In genomic region chr1:166283451-166283850, GRCm38 (mm10) we compare ENCODE assay signal across 21 mouse cellular contexts. TPM values are rescaled to one million over a fixed set of nuclear protein-coding genes. Genes with fewer than 3 reads are reported as not detected.
A peak's percentile ranks its signal among the peaks of the same experiment; 100 is the strongest.
DNase-seq lines count a peak whose midpoint lies in the region; ATAC-seq and TF ChIP-seq lines count a peak whose summit lies in the region.
"Had no signal": no experiment of that assay in that cellular context is flagged by ENCODE, and none has a peak within 500 bp of the region (broad histone marks: within the 10 kb centered on the region; RNA-seq: fewer than 3 reads in every experiment).

No protein-coding gene starts in this region.

- no peaks in the 10 kb centered on the region for H3K36me3 ChIP-seq in embryonic facial prominence, embryonic 10.5 days (replicated peaks)
- H3K36me3 ChIP-seq in forebrain, postnatal 0 days (ENCODE audit: insufficient read depth): no peaks in the 10 kb centered on the region
- no peaks in the 10 kb centered on the region for H3K36me3 ChIP-seq in midbrain, embryonic 12.5 days
- H3K36me3 ChIP-seq in heart, embryonic 11.5 days (ENCODE audit: control insufficient read depth, insufficient read depth, low read length): no peaks in the 10 kb centered on the region
- H3K36me3 ChIP-seq: embryonic facial prominence, embryonic 12.5 days; heart, embryonic 10.5 days had no signal

- no peak for TF ChIP-seq CTCF in forebrain, postnatal 0 days (IDR thresholded peaks at IDR 0.05; ENCODE audit: low read depth)

- H3K4me1 ChIP-seq in embryonic facial prominence, embryonic 10.5 days: peaks cover 76% of the 10 kb centered on the region
- H3K4me1 ChIP-seq in forebrain, postnatal 0 days (ENCODE audit: insufficient read depth): peaks cover 53% of the 10 kb centered on the region
- peaks cover 88% of the 10 kb centered on the region for H3K4me1 ChIP-seq in midbrain, embryonic 12.5 days
- H3K4me1 ChIP-seq in heart, embryonic 11.5 days (ENCODE audit: control insufficient read depth, insufficient read depth, low read length): peaks cover 7% of the 10 kb centered on the region; the same call in 1 of the 2 replicates

- no peaks in the 10 kb centered on the region for H3K9me3 ChIP-seq in embryonic facial prominence, embryonic 10.5 days
- H3K9me3 ChIP-seq in forebrain, postnatal 0 days (ENCODE audit: low read length): no peaks in the 10 kb centered on the region
- H3K9me3 ChIP-seq in midbrain, embryonic 12.5 days: no peaks in the 10 kb centered on the region
- no peaks in the 10 kb centered on the region for H3K9me3 ChIP-seq in heart, embryonic 11.5 days (replicated peaks; ENCODE audit: control insufficient read depth, low read length)
- H3K9me3 ChIP-seq: embryonic facial prominence, embryonic 12.5 days; heart, embryonic 10.5 days had no signal

- H3K27ac ChIP-seq in embryonic facial prominence, embryonic 10.5 days (replicated peaks): peak overlapping the region; percentile 77
- H3K27ac ChIP-seq in forebrain, postnatal 0 days (ENCODE audit: low read depth, low read length): peak overlapping the region; percentile 71; the same call in 1 of the 2 replicates
- peak overlapping the region; percentile 93 for H3K27ac ChIP-seq in midbrain, embryonic 12.5 days (replicated peaks)
- no peak overlapping the region for H3K27ac ChIP-seq in heart, embryonic 11.5 days (ENCODE audit: low read depth, low read length)
- H3K27ac ChIP-seq: embryonic facial prominence, embryonic 12.5 days; kidney, postnatal 0 days; macrophage had no signal

- H3K4me3 ChIP-seq in embryonic facial prominence, embryonic 10.5 days: no peak overlapping the region
- H3K4me3 ChIP-seq in forebrain, postnatal 0 days (ENCODE audit: low read depth, low read length): no peak overlapping the region
- H3K4me3 ChIP-seq in midbrain, embryonic 12.5 days: no peak overlapping the region
- no peak overlapping the region for H3K4me3 ChIP-seq in heart, embryonic 11.5 days (ENCODE audit: low read depth, low read length)

- H3K4me2 ChIP-seq in forebrain, postnatal 0 days (ENCODE audit: low read depth): no peak overlapping the region
- H3K4me2 ChIP-seq in midbrain, embryonic 12.5 days (replicated peaks): peak overlapping the region; percentile 38
- H3K4me2 ChIP-seq in heart, embryonic 11.5 days: no peak overlapping the region

- no peaks in the 10 kb centered on the region for H3K27me3 ChIP-seq in embryonic facial prominence, embryonic 10.5 days (replicated peaks; ENCODE audit: low read depth, poor library complexity, severe bottlenecking)
- H3K27me3 ChIP-seq in forebrain, postnatal 0 days (ENCODE audit: insufficient read depth, low read length): no peaks in the 10 kb centered on the region
- H3K27me3 ChIP-seq in midbrain, embryonic 12.5 days: no peaks in the 10 kb centered on the region
- H3K27me3 ChIP-seq in heart, embryonic 11.5 days (ENCODE audit: control insufficient read depth, insufficient read depth, low read length): no peaks in the 10 kb centered on the region
- H3K27me3 ChIP-seq: embryonic facial prominence, embryonic 12.5 days had no signal

- peak; percentile 36 for DNase-seq in brain, adult 2 months (ENCODE audit: low read depth, low spot score)
- DNase-seq in embryonic facial prominence, embryonic 10.5 days (ENCODE audit: low spot score): no peak
- DNase-seq in forebrain, postnatal 0 days: no peak
- no peak for DNase-seq in right cerebral cortex, postnatal 25 days
- DNase-seq: adrenal gland, postnatal 14 days; cerebellum, adult 9-11 months; gastrocnemius, postnatal 10 days; layer of hippocampus, adult 9-11 months; lung, adult 2 months had no signal

- WGBS in embryonic facial prominence, embryonic 10.5 days: 82% methylated on average over 6 of the region's 6 CpGs
- 38% methylated on average over 6 of the region's 6 CpGs for WGBS in forebrain, postnatal 0 days
- 39% methylated on average over 6 of the region's 6 CpGs for WGBS in midbrain, embryonic 12.5 days
- 82% methylated on average over 6 of the region's 6 CpGs for WGBS in heart, embryonic 11.5 days (ENCODE audit: insufficient replicate concordance)

- ATAC-seq in forebrain, postnatal 0 days: no peak
- ATAC-seq in midbrain, embryonic 12.5 days (ENCODE audit: low FRiP score, low read depth): no peak
- no peak for ATAC-seq in activated CD4-positive, CD25-positive, alpha-beta regulatory T cell, adult 4 months
- no peak for ATAC-seq in heart, embryonic 11.5 days (replicated peaks; ENCODE audit: insufficient number of reproducible peaks, low FRiP score, low TSS enrichment)
- ATAC-seq: CD4-positive, CD25-positive, alpha-beta regulatory T cell, adult 4 months had no signal

- no peak overlapping the region for H3K9ac ChIP-seq in forebrain, postnatal 0 days
- H3K9ac ChIP-seq in midbrain, embryonic 12.5 days (replicated peaks): no peak overlapping the region
- no peak overlapping the region for H3K9ac ChIP-seq in heart, embryonic 11.5 days (ENCODE audit: low read depth, low read length)
- H3K9ac ChIP-seq: embryonic facial prominence, embryonic 12.5 days had no signal

RNA-seq across cellular contexts. Expression of gene Ildr2, which starts 29.5 kb away (rescaled TPM):
- polyA plus RNA-seq in embryonic facial prominence, embryonic 10.5 days (2016; fragmentation: Nextera tagmentation; extraction: Ambion mirVana): 1.8 and 3.3 TPM in 2 replicates
- total RNA-seq in forebrain, postnatal 0 days (2014; rRNA removed): 24.4 and 38.1 TPM in 2 replicates
- 3.2 and 6.4 TPM in 2 replicates for polyA plus RNA-seq in forebrain, postnatal 0 days (2015; fragmentation: Nextera tagmentation; extraction: Ambion mirVana)
- 10.8 and 11.1 TPM in 2 replicates for polyA plus RNA-seq in midbrain, embryonic 12.5 days (2016; fragmentation: Nextera tagmentation; extraction: Ambion mirVana)
- not detected for polyA plus RNA-seq in activated CD4-positive, CD25-positive, alpha-beta regulatory T cell, adult 4 months (2017; shearing (Covaris generic))
- polyA plus RNA-seq in heart, embryonic 11.5 days (2014; fragmentation: Nextera tagmentation; extraction: Ambion mirVana): 1.9 TPM in 2 replicates
- total RNA-seq: MEL had no signal
- polyA plus RNA-seq: CD4-positive, CD25-positive, alpha-beta regulatory T cell, adult 4 months; macrophage had no signal

RNA-seq across cellular contexts. Expression of gene Mael, which starts 44.9 kb away (rescaled TPM):
- polyA plus RNA-seq in embryonic facial prominence, embryonic 10.5 days (2016; fragmentation: Nextera tagmentation; extraction: Ambion mirVana): 0.15 TPM in 1 of 2 replicates, not detected in the other
- total RNA-seq in forebrain, postnatal 0 days (2014; rRNA removed): 0.10 TPM in 1 of 2 replicates, not detected in the other
- polyA plus RNA-seq in forebrain, postnatal 0 days (2015; fragmentation: Nextera tagmentation; extraction: Ambion mirVana): not detected in 2 replicates
- 0.10 TPM in 1 of 2 replicates, not detected in the other for polyA plus RNA-seq in midbrain, embryonic 12.5 days (2016; fragmentation: Nextera tagmentation; extraction: Ambion mirVana)
- not detected for polyA plus RNA-seq in activated CD4-positive, CD25-positive, alpha-beta regulatory T cell, adult 4 months (2017; shearing (Covaris generic))
- 0.16 TPM in 1 of 2 replicates, not detected in the other for polyA plus RNA-seq in heart, embryonic 11.5 days (2014; fragmentation: Nextera tagmentation; extraction: Ambion mirVana)
- total RNA-seq: adrenal gland, postnatal 14 days; gastrocnemius, postnatal 10 days; heart, postnatal 25 days; liver, adult 2 months; MEL had no signal
- polyA plus RNA-seq: CD4-positive, CD25-positive, alpha-beta regulatory T cell, adult 4 months; intestine, embryonic 16.5 days; kidney, postnatal 0 days; liver, adult 2 months; lung, adult 2 months; macrophage had no signal
